In genomic region chr4:85391795-85392194, GRCm38 (mm10) we compare ENCODE assay signal across 9 mouse cellular contexts.
A peak's percentile ranks its signal among the peaks of the same experiment; 100 is the strongest.
DNase-seq lines count a peak whose midpoint lies in the region; ATAC-seq lines count a peak whose summit lies in the region.
"Had no signal": no experiment of that assay in that cellular context is flagged by ENCODE, and none has a peak within 500 bp of the region (broad histone marks: within the 10 kb centered on the region; RNA-seq: fewer than 3 reads in every experiment).

No protein-coding gene starts in this region.

- 58% methylated on average over 1 of the region's 1 CpGs for WGBS in hindbrain, embryonic 11.5 days
- 54% methylated on average over 1 of the region's 1 CpGs for WGBS in hindbrain, embryonic 16.5 days

- no peaks in the 10 kb centered on the region for H3K36me3 ChIP-seq in hindbrain, embryonic 11.5 days (ENCODE audit: control insufficient read depth, insufficient read depth, low read length)
- H3K36me3 ChIP-seq in hindbrain, embryonic 16.5 days (ENCODE audit: control insufficient read depth, insufficient read depth, low read length), result 0 out of 2 replicates have a peak, but pooled peaks cover 3% of the 10 kb centered on the region

- H3K27ac ChIP-seq in hindbrain, embryonic 11.5 days (ENCODE audit: low read depth, low read length), result no peak overlapping the region
- H3K27ac ChIP-seq in hindbrain, embryonic 16.5 days (ENCODE audit: low read depth, low read length), result no peak overlapping the region

- H3K27me3 ChIP-seq in hindbrain, embryonic 11.5 days (ENCODE audit: control insufficient read depth, insufficient read depth, low read length), result no peaks in the 10 kb centered on the region
- H3K27me3 ChIP-seq in hindbrain, embryonic 16.5 days (replicated peaks; ENCODE audit: control insufficient read depth, insufficient read depth, low read length), result no peaks in the 10 kb centered on the region

- peak; percentile 33 for DNase-seq in hindbrain, embryonic 11.5 days (ENCODE audit: low spot score)
- peak; percentile 26 for DNase-seq in right cerebral cortex, adult 18-20 months
- DNase-seq in right cerebral cortex, postnatal 14 days, result no peak
- DNase-seq in cerebellum, postnatal 25 days, result peak; percentile 53 to 54
- DNase-seq in neural tube, embryonic 10.5 days (ENCODE audit: extremely low spot score, low spot score), result no peak
- DNase-seq in right cerebral cortex, postnatal 36 days (ENCODE audit: low spot score in 2 of 2), result no peak
- DNase-seq: gastrocnemius, postnatal 14 days; thymus, postnatal 25 days had no signal

- H3K4me3 ChIP-seq in hindbrain, embryonic 11.5 days (ENCODE audit: low read depth, low read length), result no peak overlapping the region
- H3K4me3 ChIP-seq in hindbrain, embryonic 16.5 days (ENCODE audit: low read length), result no peak overlapping the region

- H3K9me3 ChIP-seq in hindbrain, embryonic 11.5 days (ENCODE audit: control insufficient read depth, low read length), result no peaks in the 10 kb centered on the region
- H3K9me3 ChIP-seq in hindbrain, embryonic 16.5 days (ENCODE audit: control insufficient read depth, low read length), result no peaks in the 10 kb centered on the region

- H3K4me1 ChIP-seq in hindbrain, embryonic 11.5 days (replicated peaks; ENCODE audit: control insufficient read depth, insufficient read depth, low read length), result no peaks in the 10 kb centered on the region
- H3K4me1 ChIP-seq in hindbrain, embryonic 16.5 days (ENCODE audit: control insufficient read depth, insufficient read depth, low read depth, low read length), result no peaks in the 10 kb centered on the region

- H3K4me2 ChIP-seq in hindbrain, embryonic 11.5 days (replicated peaks; ENCODE audit: low read depth, low read length), result no peak overlapping the region
- H3K4me2 ChIP-seq in hindbrain, embryonic 16.5 days (ENCODE audit: low read length), result no peak overlapping the region

- no peak overlapping the region for H3K9ac ChIP-seq in hindbrain, embryonic 11.5 days (ENCODE audit: low read depth, low read length)
- no peak overlapping the region for H3K9ac ChIP-seq in hindbrain, embryonic 16.5 days (ENCODE audit: low read depth, low read length)

- no peak for ATAC-seq in hindbrain, embryonic 11.5 days (ENCODE audit: low FRiP score)
- ATAC-seq in hindbrain, embryonic 16.5 days, result no peak

Comparison
In these comparisons a context has a peak if more than half of its experiments do, and no peak if none do; other contexts are left out.
1. DNase-seq: peak in hindbrain, embryonic 11.5 days (single experiment), right cerebral cortex, adult 18-20 months (single experiment) and cerebellum, postnatal 25 days (2 of 2); none in right cerebral cortex, postnatal 14 days (single experiment), neural tube, embryonic 10.5 days (single experiment) and right cerebral cortex, postnatal 36 days (0 of 2).